Mouse (Mus musculus): ENCODE measurements at regions not wholly inside any gene's neighbourhood (a gene's known extent, or its start where the extent isn't known, plus 50 kb on each side); places are given as distances from the start of the nearest gene placed in this dataset.

GRCm38 (mm10) chr2:19757910-19758309, 100.4 kb downstream of the Otud1 start:
- Histone ChIP-seq H3K27me3 (replicated peaks) (no peaks in the 10 kb centered on the region), H3K27ac (no peak overlapping the region), H3K9ac (no peak overlapping the region), H3K9me3 (no peaks in the 10 kb centered on the region), H3K4me3 (replicated peaks) (no peak overlapping the region), H3K36me3 (no peaks in the 10 kb centered on the region), H3K4me2 (replicated peaks) (no peak overlapping the region), H3K4me1 (replicated peaks) (no peaks in the 10 kb centered on the region)
- WGBS = 71% methylated on average over 4 of the region's 4 CpGs
- no peak for ATAC-seq

- Histone ChIP-seq H3K4me1 (replicated peaks) (no peaks in the 10 kb centered on the region), H3K9me3 (no peaks in the 10 kb centered on the region), H3K27me3 (replicated peaks) (no peaks in the 10 kb centered on the region), H3K4me2 (replicated peaks) (no peak overlapping the region), H3K36me3 (no peaks in the 10 kb centered on the region), H3K27ac (no peak overlapping the region), H3K4me3 (replicated peaks) (no peak overlapping the region), H3K9ac (no peak overlapping the region)
- WGBS = 34% methylated on average over 2 of the region's 2 CpGs
- no peak for ATAC-seq
Measured at GRCm38 (mm10) chr2:19759169-19759568, 101.6 kb downstream of the Otud1 start.

- Histone ChIP-seq H3K4me2 (replicated peaks) (no peak overlapping the region), H3K36me3 (no peaks in the 10 kb centered on the region), H3K4me3 (replicated peaks) (no peak overlapping the region), H3K9ac (no peak overlapping the region), H3K4me1 (replicated peaks) (no peaks in the 10 kb centered on the region), H3K27me3 (replicated peaks) (no peaks in the 10 kb centered on the region), H3K9me3 (no peaks in the 10 kb centered on the region), H3K27ac (no peak overlapping the region)
- WGBS = 62% methylated on average over 6 of the region's 6 CpGs
- no peak for ATAC-seq
Measured at GRCm38 (mm10) chr2:19759577-19759976, 102.0 kb downstream of the Otud1 start.

GRCm38 (mm10) chr2:19762996-19763395, 105.4 kb downstream of the Otud1 start:
- Histone ChIP-seq H3K9me3 (no peaks in the 10 kb centered on the region), H3K4me1 (replicated peaks) (no peaks in the 10 kb centered on the region), H3K27me3 (replicated peaks) (no peaks in the 10 kb centered on the region), H3K4me3 (replicated peaks) (no peak overlapping the region), H3K9ac (no peak overlapping the region), H3K36me3 (no peaks in the 10 kb centered on the region), H3K4me2 (replicated peaks) (no peak overlapping the region), H3K27ac (no peak overlapping the region)
- ATAC-seq = no peak
- WGBS = 50% methylated on average over 3 of the region's 3 CpGs

GRCm38 (mm10) chr2:19784913-19785312, 124.7 kb upstream of the Etl4 start:
- Histone ChIP-seq H3K36me3 (no peaks in the 10 kb centered on the region), H3K9me3 (no peaks in the 10 kb centered on the region), H3K27me3 (replicated peaks) (no peaks in the 10 kb centered on the region), H3K9ac (no peak overlapping the region), H3K4me2 (replicated peaks) (no peak overlapping the region), H3K4me1 (replicated peaks) (no peaks in the 10 kb centered on the region), H3K27ac (no peak overlapping the region), H3K4me3 (replicated peaks) (no peak overlapping the region)
- ATAC-seq = no peak
- WGBS = 89% methylated on average over 2 of the region's 2 CpGs

GRCm38 (mm10) chr2:19785663-19786260, 123.8 kb upstream of the Etl4 start:
- 77% methylated on average over 6 of the region's 6 CpGs for WGBS
- Histone ChIP-seq H3K4me1 (replicated peaks) (no peaks in the 10 kb centered on the region), H3K36me3 (no peaks in the 10 kb centered on the region), H3K27me3 (replicated peaks) (no peaks in the 10 kb centered on the region), H3K4me2 (replicated peaks) (no peak overlapping the region), H3K27ac (no peak overlapping the region), H3K9ac (no peak overlapping the region), H3K4me3 (replicated peaks) (no peak overlapping the region), H3K9me3 (no peaks in the 10 kb centered on the region)
- ATAC-seq = no peak

DNA sequence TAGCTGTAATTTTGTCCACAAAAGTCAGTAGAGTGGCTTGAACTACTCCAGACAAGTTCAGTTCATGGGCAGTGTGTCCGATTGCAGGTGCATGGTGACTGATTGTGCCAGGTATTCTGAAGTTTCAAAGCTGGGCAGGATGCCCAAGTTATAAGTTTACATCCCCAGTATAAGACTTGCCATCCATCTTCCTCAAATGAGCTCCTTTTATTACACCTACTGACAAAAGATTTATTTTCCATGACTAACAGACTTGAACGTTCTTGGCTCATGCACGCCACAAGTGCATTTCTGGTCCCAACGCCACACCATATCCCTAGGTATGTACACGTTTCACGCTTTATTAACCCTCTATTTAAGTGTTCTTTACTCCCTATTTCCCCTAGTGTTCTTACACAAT, 117.4 kb upstream of the Etl4 start:
- Histone ChIP-seq H3K36me3 (no peaks in the 10 kb centered on the region), H3K27ac (no peak overlapping the region), H3K9ac (no peak overlapping the region), H3K4me3 (replicated peaks) (no peak overlapping the region), H3K27me3 (replicated peaks) (no peaks in the 10 kb centered on the region), H3K4me2 (replicated peaks) (no peak overlapping the region), H3K9me3 (no peaks in the 10 kb centered on the region), H3K4me1 (replicated peaks) (no peaks in the 10 kb centered on the region)
- 64% methylated on average over 6 of the region's 6 CpGs for WGBS
- no peak for ATAC-seq

DNA sequence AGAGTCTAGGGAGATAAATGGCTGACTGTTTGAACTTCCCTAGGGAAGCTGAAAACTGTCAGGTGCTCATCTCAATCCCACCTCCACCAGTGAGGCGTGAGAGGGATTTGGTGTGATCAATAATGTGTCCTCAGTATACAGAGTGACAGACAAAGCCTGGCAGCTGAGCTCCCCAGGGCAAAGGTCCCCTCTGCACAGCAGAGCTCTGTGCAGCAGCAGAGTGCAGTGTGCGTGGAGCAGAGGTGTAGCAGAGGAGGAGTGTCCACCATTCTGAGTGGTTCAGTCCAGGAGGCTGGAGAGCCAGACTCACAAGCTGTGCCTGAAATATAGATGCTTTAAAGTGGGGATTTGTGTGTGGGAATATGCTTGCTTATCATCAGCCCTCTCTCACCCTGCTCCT, 112.8 kb upstream of the Etl4 start:
- H3K4me3 ChIP-seq (replicated peaks) = no peak overlapping the region
- H3K4me2 ChIP-seq (replicated peaks) = no peak overlapping the region
- no peaks in the 10 kb centered on the region for H3K27me3 ChIP-seq (replicated peaks)
- no peaks in the 10 kb centered on the region for H3K9me3 ChIP-seq
- H3K9ac ChIP-seq = no peak overlapping the region
- H3K27ac ChIP-seq = no peak overlapping the region
- no peak for ATAC-seq
- WGBS = 26% methylated on average over 2 of the region's 2 CpGs
- no peaks in the 10 kb centered on the region for H3K4me1 ChIP-seq (replicated peaks)
- H3K36me3 ChIP-seq = no peaks in the 10 kb centered on the region

Measured in intestine, embryonic 15.5 days (tissue).